Mouse (Mus musculus): ENCODE data around the gene Btg4. TPM values are rescaled to one million over a fixed set of nuclear protein-coding genes. Genes with fewer than 3 reads are reported as not detected.
"Not testable (repeated sequence)": the region's sequence is repeated elsewhere in the genome, so short reads cannot be mapped to it uniquely, and the experiment has no call there.

Btg4 gene
- total RNA-seq, 2 experiments from 2014 or later, result not detected

GRCm38 (mm10) chr9:51076979-51077315, 16.2 kb downstream of the Btg4 start, which contains the start of gene Layn:
Layn (minus strand) TSS chr9:51077094.
- peak; percentile 57 for DNase-seq
- intact Hi-C loops (cut with DNase I), result no loop called here

- no peak for DNase-seq
- intact Hi-C loops (cut with DNase I), result no loop called here
Measured at GRCm38 (mm10) chr9:51081614-51082013, 20.9 kb downstream of the Btg4 start.

GRCm38 (mm10) chr9:51093697-51094096, 33.0 kb downstream of the Btg4 start:
- no peak for DNase-seq
- intact Hi-C loops (cut with DNase I), result no loop called here

- DNase-seq, result no peak
- intact Hi-C loops (cut with DNase I), result no loop called here
Measured at GRCm38 (mm10) chr9:51096306-51096705, 35.6 kb downstream of the Btg4 start.

- intact Hi-C loops (cut with DNase I), result no loop called here
- DNase-seq, result peak; percentile 63
Measured at GRCm38 (mm10) chr9:51101756-51102425, 41.2 kb downstream of the Btg4 start, which contains the start of gene 4833427G06Rik. 4833427G06Rik (minus strand) TSS chr9:51102078.

GRCm38 (mm10) chr9:51102963-51103807, 42.5 kb downstream of the Btg4 start:
- intact Hi-C loops (cut with DNase I), result no loop called here
- peak; percentile 54 for DNase-seq

GRCm38 (mm10) chr9:51103808-51104514, 43.3 kb downstream of the Btg4 start:
- intact Hi-C loops (cut with DNase I), result no loop called here
- DNase-seq, result peak; percentile 72

GRCm38 (mm10) chr9:51105751-51106150, 45.0 kb downstream of the Btg4 start:
- DNase-seq, result no peak
- intact Hi-C loops (cut with DNase I), result no loop called here

GRCm38 (mm10) chr9:51114767-51115166, 54.1 kb downstream of the Btg4 start:
- no peak for DNase-seq
- intact Hi-C loops (cut with DNase I), result no loop called here

- intact Hi-C loops (cut with DNase I), result no loop called here
- DNase-seq, result no peak
Measured at GRCm38 (mm10) chr9:51136985-51137384, 76.3 kb downstream of the Btg4 start.

GRCm38 (mm10) chr9:51137432-51137831, 76.7 kb downstream of the Btg4 start:
- intact Hi-C loops (cut with DNase I), result no loop called here
- DNase-seq, result no peak

GRCm38 (mm10) chr9:51137836-51138235, 77.1 kb downstream of the Btg4 start:
- intact Hi-C loops (cut with DNase I), result no loop called here
- DNase-seq, result no peak

- no peak for DNase-seq
- intact Hi-C loops (cut with DNase I), result no loop called here
Measured at GRCm38 (mm10) chr9:51138301-51138700, 77.6 kb downstream of the Btg4 start.

- DNase-seq; intact Hi-C loops (cut with DNase I): not testable (repeated sequence)
Measured at GRCm38 (mm10) chr9:51139401-51139800, 78.7 kb downstream of the Btg4 start.

GRCm38 (mm10) chr9:51140711-51141110, 80.0 kb downstream of the Btg4 start:
- intact Hi-C loops (cut with DNase I), result loop anchor here (10.0 kb wide), 1 partner anchor 126 kb away; no protein-coding TSS in a partner anchor
- no peak for DNase-seq

- intact Hi-C loops (cut with DNase I), result loop anchor here (10.0 kb wide), 1 partner anchor 129 kb away; no protein-coding TSS in a partner anchor
- no peak for DNase-seq
Measured at GRCm38 (mm10) chr9:51143437-51143836, 82.7 kb downstream of the Btg4 start.

- intact Hi-C loops (cut with DNase I), result loop anchor here (10.0 kb wide), 1 partner anchor 129 kb away; no protein-coding TSS in a partner anchor
- no peak for DNase-seq
Measured at GRCm38 (mm10) chr9:51144218-51144617, 83.5 kb downstream of the Btg4 start.

GRCm38 (mm10) chr9:51146496-51146895, 85.8 kb downstream of the Btg4 start:
- no peak for DNase-seq
- intact Hi-C loops (cut with DNase I), result loop anchor here (10.0 kb wide), 1 partner anchor 132 kb away; no protein-coding TSS in a partner anchor

GRCm38 (mm10) chr9:51147294-51147693, 86.6 kb downstream of the Btg4 start:
- intact Hi-C loops (cut with DNase I), result loop anchor here (10.0 kb wide), 1 partner anchor 132 kb away; no protein-coding TSS in a partner anchor

GRCm38 (mm10) chr9:51152079-51152752, 91.5 kb downstream of the Btg4 start:
- intact Hi-C loops (cut with DNase I), result loop anchor here (2.0 kb wide), 1 partner anchor 303 kb away; no protein-coding TSS in a partner anchor
- DNase-seq, result peak; percentile 68

More at GRCm38 (mm10) chr9:51147294-51147693, 86.6 kb downstream of the Btg4 start:
- DNase-seq, result no peak
